Mouse (Mus musculus) kidney, postnatal 36 days (tissue): ENCODE results near the gene Olig2.

Source experiments
- DNase-seq, 2 experiments: peaks; one replicate each; pipeline ENCODE4 v3.0.0; 2021 to 2022; ENCODE audit warnings: mixed read lengths in 2 of 2

Gene Olig2

GRCm38 (mm10) chr16:91226883-91227759 is 1.9 kb downstream of the Olig2 start:
- DNase-seq: no peak

DNA sequence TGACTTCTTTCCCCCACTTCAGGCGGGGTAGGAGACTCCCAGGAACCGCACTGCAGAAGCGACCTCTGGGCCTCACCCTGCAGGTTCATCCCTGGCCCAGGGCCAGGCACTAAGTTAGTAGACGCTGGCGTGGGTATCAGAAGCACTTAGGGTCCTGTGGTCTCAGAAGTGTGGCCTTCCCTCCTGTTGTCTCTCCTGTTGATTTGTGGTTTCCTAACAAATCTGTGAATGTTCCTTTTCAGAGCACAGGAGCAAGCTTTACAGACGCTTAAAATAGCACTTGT is 2.4 kb downstream of the Olig2 start:
- no peak for DNase-seq

- no peak for DNase-seq
Observed at GRCm38 (mm10) chr16:91228238-91229071, 3.2 kb downstream of the Olig2 start.

DNA sequence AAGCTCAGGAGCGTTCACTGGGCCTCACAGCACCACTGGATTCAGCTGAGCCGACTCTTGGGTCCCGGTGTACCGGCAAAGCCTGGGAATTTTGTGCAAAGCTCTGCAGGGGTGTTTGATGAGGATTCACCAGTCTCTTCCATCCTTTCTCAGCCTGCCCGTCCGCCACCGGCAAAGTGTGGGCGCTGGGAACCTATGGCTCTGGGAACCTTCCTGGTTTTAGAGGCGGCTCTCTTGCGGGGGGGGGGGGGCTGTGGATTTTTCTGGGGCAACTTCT is 3.8 kb downstream of the Olig2 start:
- no peak for DNase-seq

- no peak for DNase-seq
Observed at GRCm38 (mm10) chr16:91229643-91230042, 4.4 kb downstream of the Olig2 start.

DNA sequence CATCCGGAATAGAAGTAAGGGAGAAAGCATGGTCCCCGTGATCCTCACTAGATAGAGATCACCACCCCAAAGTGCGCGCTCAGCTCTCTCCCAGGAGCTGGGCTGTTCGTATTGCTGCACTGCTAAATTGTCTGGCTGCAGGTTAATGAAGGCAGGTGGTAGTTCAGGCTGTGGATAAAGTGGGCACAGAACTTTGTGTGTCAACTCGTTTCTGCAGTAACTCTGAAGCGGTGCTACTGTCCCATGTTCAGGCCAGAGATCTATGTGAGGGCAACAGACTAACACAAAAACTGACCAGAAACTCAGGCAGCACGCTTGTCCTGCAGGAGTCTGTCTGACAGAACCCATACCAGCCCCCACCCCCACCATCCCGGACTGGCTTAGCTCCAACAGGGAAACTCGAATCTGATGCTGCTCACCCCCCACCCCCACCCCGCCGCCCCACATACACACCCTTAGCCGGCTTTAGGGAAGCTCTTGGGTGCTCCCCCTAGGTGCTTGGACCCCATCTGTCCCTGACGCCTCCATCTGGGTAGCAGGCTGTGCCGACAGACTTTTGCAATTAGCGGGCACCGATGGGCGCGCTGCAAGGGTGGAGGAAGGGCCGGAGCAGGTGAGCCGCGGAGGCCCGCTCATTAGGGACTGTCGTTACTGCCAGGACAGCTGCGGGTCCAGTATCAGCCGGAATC is 6.7 kb downstream of the Olig2 start:
- no peak for DNase-seq

DNA sequence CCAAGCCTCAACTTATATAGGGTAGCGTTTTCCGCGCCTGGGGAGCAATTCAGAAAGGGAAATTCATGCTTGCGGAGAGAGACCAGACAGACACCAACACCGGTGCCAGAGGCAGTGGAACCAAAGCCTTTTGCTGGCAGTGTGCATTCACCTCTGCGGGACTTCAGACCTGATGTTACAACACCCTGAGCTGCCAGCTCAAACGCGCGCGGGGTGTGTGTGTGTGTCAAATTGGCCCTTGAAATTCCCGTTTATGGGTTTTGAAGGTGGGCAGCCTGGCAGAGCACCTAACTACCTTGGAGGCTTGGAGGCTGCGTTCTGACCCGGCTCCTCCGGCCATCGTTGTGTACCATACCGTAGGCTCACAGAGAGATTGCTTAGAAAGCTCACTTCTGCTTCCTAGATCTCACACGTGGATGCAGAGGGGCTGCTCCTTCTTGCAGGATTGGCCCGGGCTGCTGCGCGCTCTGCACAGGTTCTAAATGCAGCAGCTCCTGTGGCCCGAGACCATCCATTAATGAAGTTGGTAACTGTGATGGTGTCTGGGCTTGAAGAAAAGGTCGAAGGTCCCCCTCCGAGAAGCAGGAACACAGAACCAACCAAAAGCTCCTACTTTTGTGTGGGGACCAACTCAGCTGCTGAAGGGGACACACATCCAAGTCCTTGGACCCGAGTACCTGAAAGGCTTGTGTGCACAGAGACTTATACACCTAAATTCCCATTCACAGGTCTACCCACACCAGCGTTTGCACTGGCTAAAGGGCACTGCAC is 7.4 kb downstream of the Olig2 start:
- DNase-seq: no peak

DNA sequence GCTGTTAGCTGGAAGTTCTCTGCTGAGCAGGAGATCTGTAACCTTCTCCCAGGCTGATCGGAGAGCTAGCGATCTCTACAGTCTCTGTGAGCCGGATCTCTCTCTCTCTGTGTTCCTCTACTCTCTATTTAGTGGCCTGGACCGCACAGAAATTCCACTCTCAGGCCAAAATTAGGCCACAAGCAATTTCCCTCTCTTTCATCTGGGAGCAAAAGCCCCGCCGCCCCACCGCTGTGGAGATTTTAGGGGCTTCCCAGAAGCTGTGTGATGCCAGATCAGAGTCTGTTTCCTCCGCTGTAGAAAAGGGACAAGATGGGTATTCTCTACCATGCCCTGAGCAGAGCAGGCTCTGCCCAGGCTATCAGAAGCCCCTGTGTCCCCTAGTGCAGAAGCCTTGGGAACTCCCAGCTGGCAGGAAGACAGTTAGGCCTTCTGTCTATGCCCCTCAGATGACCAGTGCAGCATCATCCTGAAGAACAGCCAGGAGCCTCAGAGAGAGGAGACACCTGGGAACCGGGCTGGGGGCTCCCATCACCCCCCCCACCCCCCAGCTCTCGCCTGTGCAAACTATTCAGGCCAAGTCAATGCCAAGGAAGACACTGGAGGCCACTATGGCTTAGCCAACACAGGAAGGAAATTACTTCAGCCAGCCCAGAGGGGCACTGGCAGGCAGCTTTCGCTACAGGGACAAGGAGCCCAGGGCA is 8.1 kb downstream of the Olig2 start:
- no peak for DNase-seq

GRCm38 (mm10) chr16:91239024-91239423 is 13.8 kb downstream of the Olig2 start:
- DNase-seq: peak in 1 of 2 experiments; percentile 5

- no peak for DNase-seq
Observed at GRCm38 (mm10) chr16:91246292-91246691, 21.0 kb downstream of the Olig2 start.

DNA sequence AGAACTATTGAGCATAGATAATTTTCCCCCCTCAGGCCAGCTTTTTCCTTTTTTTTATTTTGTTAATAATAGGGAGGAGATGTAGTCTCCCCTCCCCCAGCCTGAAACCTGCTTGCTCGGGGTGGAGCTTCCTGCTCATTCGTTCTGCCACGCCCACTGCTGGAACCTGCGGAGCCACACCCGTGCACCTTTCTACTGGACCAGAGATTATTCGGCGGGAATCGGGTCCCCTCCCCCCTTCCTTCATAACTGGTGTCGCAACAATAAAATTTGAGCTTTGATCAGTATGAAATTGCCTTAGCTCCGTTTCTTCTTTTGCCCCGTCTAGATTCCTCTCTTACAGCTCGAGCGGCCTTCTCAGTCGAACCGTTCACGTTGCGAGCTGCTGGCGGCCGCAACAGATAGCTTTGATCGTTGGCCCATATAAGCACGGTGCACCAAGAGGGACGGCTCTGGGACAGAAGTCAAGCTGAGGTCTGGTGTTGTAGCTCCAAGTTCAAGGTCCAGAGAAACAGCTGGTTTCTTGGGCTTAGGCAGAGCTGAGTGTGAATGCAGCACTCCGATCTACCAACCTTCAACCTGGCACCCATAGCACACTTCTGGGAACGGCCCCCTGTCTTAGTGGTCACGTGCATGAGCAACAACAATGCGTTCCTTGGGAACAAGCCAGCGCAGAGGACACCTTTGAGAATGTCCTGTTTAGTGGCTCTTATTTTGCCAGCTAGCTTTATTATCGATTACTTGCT is 30.3 kb downstream of the Olig2 start:
- peak; percentile 21 to 44 for DNase-seq

- DNase-seq: no peak
Observed at GRCm38 (mm10) chr16:91258956-91259355, 33.7 kb downstream of the Olig2 start.

DNA sequence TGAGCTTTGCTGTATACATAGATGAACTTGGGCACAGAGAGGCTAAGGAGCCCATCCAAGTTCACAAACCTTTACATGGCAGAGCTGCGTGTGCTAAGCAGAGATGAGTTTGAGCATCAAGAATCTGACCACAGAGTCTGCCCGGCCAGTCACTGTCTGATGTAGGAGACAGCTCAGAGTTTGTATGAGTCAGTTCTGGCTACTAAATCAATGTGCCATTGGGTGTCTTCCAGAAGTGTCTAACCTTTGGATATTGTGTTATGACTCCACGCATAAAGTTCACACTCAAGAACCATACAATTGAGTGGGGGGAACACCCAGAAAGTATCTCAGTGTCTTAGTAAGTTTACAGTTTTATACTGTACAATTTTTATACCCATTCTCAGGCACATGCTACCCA is 35.6 kb downstream of the Olig2 start:
- no peak for DNase-seq

GRCm38 (mm10) chr16:91262467-91263220 is 37.4 kb downstream of the Olig2 start:
- no peak for DNase-seq

DNA sequence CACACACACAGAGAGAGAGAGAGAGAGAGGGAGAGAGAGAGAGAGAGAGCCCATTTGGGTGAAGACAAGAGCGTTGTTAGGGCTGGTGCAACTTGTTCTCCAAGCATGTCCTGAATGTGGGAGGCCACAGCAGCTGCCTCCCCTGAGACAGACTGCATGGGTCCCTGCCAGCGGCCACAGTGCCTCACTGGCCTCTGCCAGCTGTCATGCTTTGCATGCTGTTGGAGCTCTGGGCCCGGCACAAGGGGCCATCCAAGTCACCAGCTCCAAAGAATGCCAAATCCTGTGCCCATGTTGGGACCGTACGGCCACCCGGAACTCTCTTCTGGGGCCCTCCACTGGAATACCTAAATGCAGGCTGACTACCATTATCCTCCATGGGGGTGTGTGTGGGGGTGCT is 40.7 kb downstream of the Olig2 start:
- peak in 1 of 2 experiments; percentile 3 for DNase-seq

DNA sequence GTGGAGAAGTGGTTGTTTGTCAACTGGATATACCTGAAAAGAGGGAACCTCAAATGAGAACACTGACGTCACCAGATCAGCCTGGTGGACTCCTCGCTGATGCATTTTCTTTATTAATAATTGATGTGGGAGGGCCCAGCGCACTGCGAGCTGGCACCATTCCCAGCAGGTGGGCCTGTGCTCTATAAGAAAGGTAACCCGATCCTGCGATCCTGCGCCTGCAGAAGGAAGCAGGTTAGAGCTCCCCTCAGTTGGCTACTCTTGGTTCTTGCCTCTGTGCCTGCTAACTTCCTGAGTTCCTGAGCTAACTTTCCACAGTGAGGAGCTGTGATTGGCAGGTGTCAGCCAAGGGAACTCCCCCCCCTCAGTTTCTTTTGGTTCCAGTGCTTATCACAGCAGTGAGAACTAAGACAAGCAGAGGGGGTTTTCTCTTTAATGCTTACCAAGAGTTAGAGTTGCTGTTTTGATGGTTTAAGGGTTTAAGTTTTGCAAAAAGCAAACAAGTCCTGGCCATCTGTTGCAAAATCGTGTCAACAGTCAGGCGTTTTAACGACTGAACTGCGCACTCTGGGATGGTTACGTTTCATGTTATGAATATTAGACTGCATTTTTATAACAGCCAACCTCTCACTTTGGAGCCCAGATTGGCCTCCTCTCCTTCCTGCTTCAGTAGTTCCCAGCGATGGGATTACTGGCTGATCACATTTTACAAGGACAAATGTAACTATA is 43.6 kb downstream of the Olig2 start:
- DNase-seq: no peak

DNA sequence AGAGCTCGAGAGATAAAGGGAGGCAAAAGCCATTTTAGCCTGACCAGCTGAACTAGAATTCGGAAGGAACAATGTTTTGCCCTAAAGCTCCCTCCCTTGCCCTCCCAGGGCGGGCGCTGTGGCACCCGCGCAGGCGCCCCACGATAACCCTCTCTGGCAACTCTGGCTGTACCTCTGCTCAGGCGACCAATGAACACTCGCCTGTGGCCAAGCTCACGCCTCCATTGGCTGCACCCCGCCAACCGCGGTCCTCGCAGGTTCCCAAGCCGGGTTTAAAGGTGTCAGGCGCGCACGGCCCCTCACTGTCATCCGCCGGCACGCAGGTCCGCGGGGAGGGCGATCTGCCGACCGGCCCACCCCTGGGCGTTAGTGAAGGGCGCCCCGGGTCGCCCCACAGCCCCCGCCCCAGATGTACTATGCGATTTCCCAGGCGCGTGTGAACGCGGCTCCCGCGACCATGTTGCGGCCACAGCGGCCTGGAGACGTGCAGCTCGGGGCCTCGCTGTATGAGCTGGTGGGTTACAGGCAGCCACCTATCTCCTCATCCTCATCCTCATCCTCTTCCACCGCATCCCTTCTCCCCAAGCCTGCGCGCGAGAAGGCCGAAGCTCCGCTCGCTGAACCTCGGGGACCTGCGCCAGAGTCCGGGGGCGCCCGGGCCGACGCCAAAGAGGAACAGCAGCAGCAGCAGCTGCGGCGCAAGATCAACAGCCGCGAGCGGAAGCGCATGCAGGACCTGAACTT is 44.4 kb downstream of the Olig2 start, which contains the start of gene Olig1:
Gene Olig1, plus strand, starts transcription at position 305 of the 744 bp plus-strand sequence.
- DNase-seq: peak; percentile 14 to 23

- no peak for DNase-seq
Observed at GRCm38 (mm10) chr16:91270212-91270971, 45.1 kb downstream of the Olig2 start.
